Mouse (Mus musculus) forebrain, embryonic 10.5 days (tissue): ENCODE measurements around the gene Btg2. TPM values are rescaled to one million over a fixed set of nuclear protein-coding genes. Genes with fewer than 3 reads are reported as not detected.

Experiments
- DNase-seq: peaks from one replicate; pipeline ENCODE4 v3.0.0-alpha.2; 2017; ENCODE audit warnings: low spot score; ENCODE audit errors: extremely low spot score
- H3K27ac ChIP-seq: fragments of 300-500 bp; sonication (generic); 2 replicates; pipeline ENCODE4 v1.5.1; 2016; ENCODE audit warnings: mild to moderate bottlenecking
- H3K27me3 ChIP-seq: fragments of 300-500 bp; sonication (generic); 2 replicates; pipeline ENCODE4 v1.6.1; 2016; ENCODE audit warnings: mild to moderate bottlenecking; ENCODE audit not compliant: poor library complexity, severe bottlenecking
- H3K36me3 ChIP-seq: fragments of 300-500 bp; sonication (generic); replicated peaks from 2 replicates; pipeline ENCODE4 v1.6.1; 2016; ENCODE audit warnings: mild to moderate bottlenecking, moderate library complexity
- H3K4me1 ChIP-seq: fragments of 300-500 bp; sonication (generic); 2 replicates; pipeline ENCODE4 v1.6.1; 2016
- H3K4me3 ChIP-seq: fragments of 300-500 bp; sonication (generic); 2 replicates; pipeline ENCODE4 v1.5.1; 2016; ENCODE audit warnings: mild to moderate bottlenecking, moderate library complexity
- H3K9me3 ChIP-seq: fragments of 300-500 bp; sonication (generic); 2 replicates; pipeline ENCODE4 v1.6.1; 2016; ENCODE audit warnings: mild to moderate bottlenecking, moderate library complexity
- WGBS: fragments of 180-500 bp; shearing (Covaris S2); methylation state at CpG from one replicate; pipeline ENCODE4 v1.1.7; 2016; 5-methylcytosine and 5-hydroxymethylcytosine counted together
- polyA plus RNA-seq: library from polyadenylated mRNA; unstranded; fragments of >200 nt; fragmentation: Nextera tagmentation; extraction: Ambion mirVana; gene quantifications from 2 replicates; pipeline ENCODE4 v1.2.1, GENCODE M21; 2016

Btg2 gene
- polyA plus RNA-seq, 1 experiment from 2014 or later: 68.6 TPM

DNA sequence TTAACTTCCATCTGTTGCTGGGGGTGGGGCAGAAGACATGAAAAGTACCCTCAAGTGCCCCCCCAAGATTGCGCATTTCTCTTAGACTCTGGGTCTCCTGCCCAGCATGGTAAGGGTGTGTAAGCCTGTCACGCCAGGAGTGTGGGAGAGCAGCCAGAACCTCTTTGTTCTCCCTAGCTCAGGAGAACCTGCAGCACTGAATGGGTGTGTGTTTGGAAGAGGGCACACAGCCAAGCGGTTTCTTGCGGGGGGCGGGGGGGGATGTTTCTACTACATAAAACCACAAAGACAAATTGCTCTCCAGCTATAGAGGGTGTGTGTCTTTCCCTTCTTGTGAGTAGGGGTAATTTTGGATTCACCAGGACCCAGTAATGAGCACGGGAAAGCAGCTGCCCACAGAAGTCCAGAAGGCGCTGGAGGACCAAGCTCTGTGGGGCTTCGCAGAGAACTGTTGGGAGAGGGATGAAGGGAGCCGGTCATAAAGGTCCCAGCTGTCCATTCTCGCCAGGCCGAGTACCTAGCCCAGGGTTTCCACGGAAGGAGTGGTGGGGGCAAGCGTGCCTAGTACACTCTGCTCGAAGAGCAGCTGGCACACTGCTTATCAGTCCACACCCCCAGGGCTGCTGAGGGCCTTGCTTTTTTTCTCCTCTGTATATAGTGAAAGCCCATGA is 17.5 kb upstream of the Btg2 start:
- Histone ChIP-seq H3K4me3 (no peak overlapping the region), H3K4me1 (peaks cover 88% of the 10 kb centered on the region), H3K9me3 (no peaks in the 10 kb centered on the region), H3K27me3 (peaks cover 23% of the 10 kb centered on the region), H3K36me3 (no peaks in the 10 kb centered on the region), H3K27ac (peak overlapping the region; percentile 87)
- 89% methylated on average over 14 of the region's 14 CpGs for WGBS
- no peak for DNase-seq

- Histone ChIP-seq H3K9me3 (no peaks in the 10 kb centered on the region), H3K36me3 (no peaks in the 10 kb centered on the region), H3K4me3 (no peak overlapping the region), H3K4me1 (peaks cover 88% of the 10 kb centered on the region), H3K27ac (peak overlapping the region; percentile 87), H3K27me3 (peaks cover 27% of the 10 kb centered on the region)
- 93% methylated on average over 4 of the region's 4 CpGs for WGBS
- DNase-seq: no peak
These were observed 16.8 kb upstream of the Btg2 start for GRCm38 (mm10) chr1:134095721-134096120.

GRCm38 (mm10) chr1:134095033-134095612 is 16.2 kb upstream of the Btg2 start:
- 62% methylated on average over 7 of the region's 7 CpGs for WGBS
- no peak for DNase-seq
- peaks cover 27% of the 10 kb centered on the region for H3K27me3 ChIP-seq
- H3K4me1 ChIP-seq: peaks cover 83% of the 10 kb centered on the region
- H3K9me3 ChIP-seq: no peaks in the 10 kb centered on the region
- no peaks in the 10 kb centered on the region for H3K36me3 ChIP-seq
- 0 out of 2 replicates have a peak overlapping the region, but pooled peaks have one; percentile 3 for H3K4me3 ChIP-seq
- peak overlapping the region; percentile 87; the same call in 1 of the 2 replicates for H3K27ac ChIP-seq

- H3K9me3 ChIP-seq: no peaks in the 10 kb centered on the region
- peaks cover 71% of the 10 kb centered on the region for H3K4me1 ChIP-seq
- DNase-seq: no peak
- peak overlapping the region; percentile 88 for H3K27ac ChIP-seq
- WGBS: 69% methylated on average over 13 of the region's 13 CpGs
- no peaks in the 10 kb centered on the region for H3K36me3 ChIP-seq
- H3K27me3 ChIP-seq: peaks cover 27% of the 10 kb centered on the region
- H3K4me3 ChIP-seq: peak overlapping the region; percentile 57
These were observed 15.0 kb upstream of the Btg2 start for GRCm38 (mm10) chr1:134093771-134094526.

GRCm38 (mm10) chr1:134092852-134093770 is 14.2 kb upstream of the Btg2 start:
- peaks cover 63% of the 10 kb centered on the region for H3K4me1 ChIP-seq
- peak; percentile 77 for DNase-seq
- peak overlapping the region; percentile 57 for H3K4me3 ChIP-seq
- 3% methylated on average over 43 of the region's 43 CpGs for WGBS
- peaks cover 27% of the 10 kb centered on the region for H3K27me3 ChIP-seq
- peak overlapping the region; percentile 88 for H3K27ac ChIP-seq
- H3K9me3 ChIP-seq: no peaks in the 10 kb centered on the region
- H3K36me3 ChIP-seq: no peaks in the 10 kb centered on the region

DNA sequence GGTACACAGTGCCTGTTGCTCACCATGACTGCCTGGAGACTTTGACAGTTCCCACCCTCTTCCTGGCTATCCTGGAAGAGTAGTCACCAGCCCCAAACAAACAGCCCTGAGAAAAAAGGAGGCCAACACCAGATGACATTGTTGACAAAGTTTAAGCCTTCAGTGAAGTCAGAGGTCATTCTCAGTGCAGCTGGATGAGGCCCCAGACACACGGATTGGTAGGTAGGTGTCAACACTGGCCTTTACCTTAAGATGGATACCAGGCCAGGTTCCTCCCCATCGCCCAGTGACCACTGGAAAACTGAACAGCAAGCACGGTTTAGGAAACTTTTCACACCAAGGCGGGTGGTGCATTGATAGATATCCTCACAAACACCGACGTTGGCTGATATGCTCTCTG is 13.4 kb upstream of the Btg2 start:
- DNase-seq: no peak
- Histone ChIP-seq H3K27ac (peak overlapping the region; percentile 88), H3K36me3 (no peaks in the 10 kb centered on the region), H3K9me3 (no peaks in the 10 kb centered on the region), H3K4me1 (peaks cover 56% of the 10 kb centered on the region), H3K27me3 (peaks cover 27% of the 10 kb centered on the region), H3K4me3 (peak overlapping the region; percentile 57)
- WGBS: 38% methylated on average over 6 of the region's 6 CpGs

GRCm38 (mm10) chr1:134091851-134092250 is 12.9 kb upstream of the Btg2 start:
- WGBS: 90% methylated on average over 3 of the region's 3 CpGs
- H3K4me3 ChIP-seq: no peak overlapping the region

GRCm38 (mm10) chr1:134089074-134089473 is 10.2 kb upstream of the Btg2 start:
- H3K4me1 ChIP-seq: peaks cover 42% of the 10 kb centered on the region
- WGBS: 90% methylated on average over 7 of the region's 7 CpGs
- H3K27ac ChIP-seq: no peak overlapping the region

More at GRCm38 (mm10) chr1:134091851-134092250, 12.9 kb upstream of the Btg2 start:
- Histone ChIP-seq H3K4me1 (peaks cover 56% of the 10 kb centered on the region), H3K36me3 (no peaks in the 10 kb centered on the region), H3K27ac (peak overlapping the region; percentile 88), H3K27me3 (peaks cover 27% of the 10 kb centered on the region), H3K9me3 (no peaks in the 10 kb centered on the region)
- no peak for DNase-seq

DNA sequence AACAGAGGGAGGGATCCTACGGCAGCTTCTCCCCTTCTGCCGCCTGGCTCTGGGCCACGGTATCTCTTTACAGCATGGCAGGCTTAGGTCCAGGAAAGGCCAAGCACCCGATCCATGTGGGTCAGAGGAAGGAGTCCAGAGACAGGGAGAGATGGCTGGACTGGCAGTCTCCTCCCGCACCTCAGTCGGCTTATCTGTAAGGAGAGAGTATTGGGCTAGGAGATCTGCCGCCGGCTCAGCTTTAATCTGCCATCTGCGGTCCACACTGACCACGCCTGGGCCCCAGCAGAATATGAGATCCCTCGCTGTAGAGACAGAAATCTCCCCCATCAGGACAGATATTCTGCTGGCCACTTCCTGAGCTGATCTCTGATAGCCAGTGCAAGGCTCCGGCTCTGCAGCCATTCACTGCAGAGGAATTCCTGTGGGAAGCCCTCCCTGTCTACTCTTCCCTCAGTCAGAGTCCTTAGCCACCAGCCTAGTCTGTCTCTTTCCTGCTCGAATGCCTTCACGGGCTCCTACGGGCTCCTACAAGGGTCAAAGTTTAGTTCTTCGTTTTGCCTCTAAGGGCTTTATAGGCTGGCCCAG is 8.0 kb upstream of the Btg2 start:
- H3K4me1 ChIP-seq: peaks cover 29% of the 10 kb centered on the region
- peak overlapping the region; percentile 72 for H3K27ac ChIP-seq
- DNase-seq: no peak
- WGBS: 62% methylated on average over 16 of the region's 16 CpGs
- peaks cover 10% of the 10 kb centered on the region for H3K27me3 ChIP-seq
- no peaks in the 10 kb centered on the region for H3K36me3 ChIP-seq
- 0 out of 2 replicates have a peak overlapping the region, but pooled peaks have one; percentile 3 for H3K4me3 ChIP-seq
- H3K9me3 ChIP-seq: no peaks in the 10 kb centered on the region

More at GRCm38 (mm10) chr1:134089074-134089473, 10.2 kb upstream of the Btg2 start:
- Histone ChIP-seq H3K9me3 (no peaks in the 10 kb centered on the region), H3K4me3 (no peak overlapping the region), H3K27me3 (peaks cover 21% of the 10 kb centered on the region), H3K36me3 (no peaks in the 10 kb centered on the region)
- no peak for DNase-seq

DNA sequence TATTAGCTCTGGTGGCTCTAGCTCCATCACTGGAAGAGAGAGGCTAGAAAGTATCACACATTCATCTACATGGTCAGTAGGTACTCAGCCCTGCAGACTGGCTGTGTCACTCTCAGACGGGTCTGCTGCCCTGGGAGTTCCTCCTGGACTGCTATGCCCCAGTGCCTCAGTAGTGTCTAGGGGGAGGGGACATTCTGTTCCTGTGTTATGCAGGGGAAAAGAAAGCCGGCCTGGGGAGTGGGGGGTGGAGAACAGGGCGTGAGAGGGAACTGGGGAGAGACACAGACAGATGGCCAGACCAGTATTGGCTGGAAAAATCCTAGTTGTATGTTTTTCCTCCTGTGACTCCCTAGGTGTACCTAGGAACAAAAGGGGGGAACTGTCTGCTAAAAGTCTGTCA is 7.1 kb upstream of the Btg2 start:
- H3K4me3 ChIP-seq: no peak overlapping the region
- H3K27ac ChIP-seq: peak overlapping the region; percentile 72
- 24% methylated on average over 3 of the region's 3 CpGs for WGBS

DNA sequence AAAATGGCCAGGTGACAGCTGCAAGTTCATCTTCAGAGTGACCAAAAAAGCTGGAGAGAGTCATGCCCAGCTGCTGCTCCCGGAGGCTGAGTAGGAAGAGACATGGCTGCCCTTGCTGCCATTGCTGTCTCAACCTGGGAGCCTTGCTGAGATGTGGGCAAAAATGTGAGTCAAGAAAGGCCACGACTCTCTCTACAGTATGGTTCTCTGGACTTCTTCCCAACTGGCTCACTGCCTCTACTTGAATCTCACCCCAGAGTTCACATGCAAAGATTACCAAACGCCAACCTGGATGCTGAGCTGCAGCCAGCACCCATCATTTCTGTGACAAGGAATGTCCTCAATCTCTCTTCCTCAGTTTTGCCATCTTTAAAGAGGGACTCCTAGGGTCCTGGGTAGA is 5.2 kb upstream of the Btg2 start:
- Histone ChIP-seq H3K9me3 (no peaks in the 10 kb centered on the region), H3K4me3 (no peak overlapping the region), H3K4me1 (peaks cover 42% of the 10 kb centered on the region), H3K36me3 (no peaks in the 10 kb centered on the region), H3K27me3 (no peaks in the 10 kb centered on the region; the same call in 1 of the 2 replicates), H3K27ac (no peak overlapping the region)
- no peak for DNase-seq
- 85% methylated on average over 3 of the region's 3 CpGs for WGBS

More for the DNA sequence above, 7.1 kb upstream of the Btg2 start:
- DNase-seq: no peak
- Histone ChIP-seq H3K36me3 (no peaks in the 10 kb centered on the region), H3K4me1 (peaks cover 27% of the 10 kb centered on the region), H3K9me3 (no peaks in the 10 kb centered on the region), H3K27me3 (peaks cover under 1% of the 10 kb centered on the region; the same call in 1 of the 2 replicates)

- Histone ChIP-seq H3K4me3 (no peak overlapping the region), H3K27ac (no peak overlapping the region), H3K36me3 (no peaks in the 10 kb centered on the region), H3K9me3 (no peaks in the 10 kb centered on the region), H3K27me3 (no peaks in the 10 kb centered on the region; the same call in 1 of the 2 replicates), H3K4me1 (peaks cover 46% of the 10 kb centered on the region)
- DNase-seq: no peak
- WGBS: 86% methylated on average over 8 of the region's 8 CpGs
These were observed 4.8 kb upstream of the Btg2 start for GRCm38 (mm10) chr1:134083676-134084075.
